Mouse (Mus musculus): ENCODE results near the gene Cish. TPM values are rescaled to one million over a fixed set of nuclear protein-coding genes. Genes with fewer than 3 reads are reported as not detected.

Cish gene
- polyA plus RNA-seq, 1 experiment from 2014 or later = 16.5 TPM

DNA sequence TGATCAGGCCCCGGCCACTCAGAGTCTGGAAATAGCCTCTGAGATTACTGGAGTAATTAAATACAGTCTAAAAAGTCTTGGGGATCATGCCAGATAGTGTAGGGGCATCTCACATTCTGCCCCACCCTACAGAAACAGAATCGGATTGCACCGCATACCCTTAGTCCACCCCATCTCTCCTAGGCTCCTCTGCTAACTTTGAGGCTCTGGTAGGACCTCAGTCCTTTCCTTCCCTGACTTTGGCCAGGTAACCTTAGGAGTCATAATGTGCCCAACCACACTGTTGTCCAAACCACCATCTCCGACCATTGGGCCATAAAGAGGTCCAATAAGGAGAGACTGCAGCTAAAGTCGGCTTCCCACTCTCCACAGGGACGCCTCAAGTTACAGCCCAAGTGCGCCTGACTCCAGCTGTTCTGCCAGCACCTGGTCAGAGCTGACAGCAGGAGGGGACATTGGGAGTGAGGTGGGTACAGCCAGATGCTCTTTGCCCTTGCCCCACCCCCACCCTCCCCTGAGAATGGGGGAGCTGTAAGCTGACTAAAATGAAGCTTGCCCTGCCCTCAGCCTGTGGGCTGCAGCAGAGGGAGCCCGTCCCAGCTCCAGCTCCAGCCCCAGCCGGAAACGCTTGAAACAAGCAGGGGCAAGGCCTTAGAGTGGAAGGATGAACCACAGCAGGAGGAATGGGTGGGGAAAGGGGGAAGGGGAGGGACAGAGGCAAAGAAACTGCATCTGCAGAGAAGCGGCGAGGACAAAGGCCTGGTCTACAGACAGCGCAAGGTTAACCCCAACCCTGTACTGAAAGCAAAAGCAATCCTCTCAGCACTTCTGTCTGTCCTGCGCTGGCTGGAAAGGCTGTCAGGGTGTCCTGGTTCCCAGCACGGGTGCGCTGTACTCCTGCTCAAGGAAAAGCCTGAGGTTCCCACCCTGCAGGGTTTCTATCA lies 16.2 kb upstream of the Cish start:
- Histone ChIP-seq H3K27ac (ENCODE audit: low read length) (peak overlapping the region; percentile 94), H3K4me2 (ENCODE audit: low read depth, low read length) (peak overlapping the region; percentile 36), H3K4me1 (ENCODE audit: control insufficient read depth, insufficient read depth, low read length) (peaks cover 25% of the 10 kb centered on the region), H3K4me3 (replicated peaks; ENCODE audit: low read length) (peak overlapping the region; percentile 22), H3K9me3 (replicated peaks; ENCODE audit: control insufficient read depth, low read length) (no peaks in the 10 kb centered on the region), H3K9ac (ENCODE audit: low read length) (peak overlapping the region; percentile 61), H3K27me3 (ENCODE audit: control insufficient read depth, insufficient read depth, low read length) (no peaks in the 10 kb centered on the region), H3K36me3 (ENCODE audit: control insufficient read depth, insufficient read depth, low read length) (no peaks in the 10 kb centered on the region)
- peak; percentile 56 for ATAC-seq (ENCODE audit: insufficient read depth, low FRiP score)
- WGBS = 21% methylated on average over 16 of the region's 16 CpGs

DNA sequence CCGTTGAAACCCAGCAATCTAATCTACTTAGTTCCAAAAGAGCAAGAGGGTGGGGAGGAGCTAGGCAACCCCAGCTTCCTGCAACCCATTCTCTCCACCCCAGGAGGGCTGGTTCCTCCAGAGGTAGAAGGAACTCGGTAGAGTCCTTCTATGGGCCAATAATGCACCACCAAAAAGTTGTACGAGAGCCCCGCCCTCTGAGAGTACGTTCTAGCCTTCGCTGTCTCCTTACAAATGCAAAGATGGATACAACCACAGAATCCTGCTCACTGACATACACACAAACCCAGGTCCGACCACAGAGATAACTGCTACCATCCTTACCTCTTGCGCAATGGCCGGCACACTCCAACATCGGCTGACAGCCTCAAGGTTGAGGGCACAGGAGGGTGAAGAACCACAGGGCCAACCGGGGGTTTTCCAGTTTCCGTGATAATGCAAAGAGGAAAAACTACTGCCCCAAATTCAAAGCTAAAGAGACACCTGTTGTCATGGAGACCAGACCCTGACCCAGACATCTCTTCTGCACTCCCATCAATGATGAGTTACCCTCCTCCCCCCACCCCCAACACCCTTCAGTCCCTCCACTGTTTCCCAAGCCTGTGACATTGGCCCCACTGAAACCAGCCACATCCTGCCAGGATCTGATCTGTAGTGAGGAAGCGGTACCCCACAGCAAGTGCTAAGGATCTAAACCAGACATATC lies 15.4 kb upstream of the Cish start:
- Histone ChIP-seq H3K4me2 (ENCODE audit: low read depth, low read length) (peak overlapping the region; percentile 36), H3K36me3 (ENCODE audit: control insufficient read depth, insufficient read depth, low read length) (no peaks in the 10 kb centered on the region), H3K27ac (ENCODE audit: low read length) (peak overlapping the region; percentile 94), H3K9ac (ENCODE audit: low read length) (peak overlapping the region; percentile 61), H3K4me1 (ENCODE audit: control insufficient read depth, insufficient read depth, low read length) (peaks cover 25% of the 10 kb centered on the region), H3K27me3 (ENCODE audit: control insufficient read depth, insufficient read depth, low read length) (no peaks in the 10 kb centered on the region), H3K9me3 (replicated peaks; ENCODE audit: control insufficient read depth, low read length) (no peaks in the 10 kb centered on the region), H3K4me3 (replicated peaks; ENCODE audit: low read length) (peak overlapping the region; percentile 22)
- WGBS = 45% methylated on average over 13 of the region's 13 CpGs
- ATAC-seq (ENCODE audit: insufficient read depth, low FRiP score) = peak; percentile 35; the same call in 1 of the 2 replicates

DNA sequence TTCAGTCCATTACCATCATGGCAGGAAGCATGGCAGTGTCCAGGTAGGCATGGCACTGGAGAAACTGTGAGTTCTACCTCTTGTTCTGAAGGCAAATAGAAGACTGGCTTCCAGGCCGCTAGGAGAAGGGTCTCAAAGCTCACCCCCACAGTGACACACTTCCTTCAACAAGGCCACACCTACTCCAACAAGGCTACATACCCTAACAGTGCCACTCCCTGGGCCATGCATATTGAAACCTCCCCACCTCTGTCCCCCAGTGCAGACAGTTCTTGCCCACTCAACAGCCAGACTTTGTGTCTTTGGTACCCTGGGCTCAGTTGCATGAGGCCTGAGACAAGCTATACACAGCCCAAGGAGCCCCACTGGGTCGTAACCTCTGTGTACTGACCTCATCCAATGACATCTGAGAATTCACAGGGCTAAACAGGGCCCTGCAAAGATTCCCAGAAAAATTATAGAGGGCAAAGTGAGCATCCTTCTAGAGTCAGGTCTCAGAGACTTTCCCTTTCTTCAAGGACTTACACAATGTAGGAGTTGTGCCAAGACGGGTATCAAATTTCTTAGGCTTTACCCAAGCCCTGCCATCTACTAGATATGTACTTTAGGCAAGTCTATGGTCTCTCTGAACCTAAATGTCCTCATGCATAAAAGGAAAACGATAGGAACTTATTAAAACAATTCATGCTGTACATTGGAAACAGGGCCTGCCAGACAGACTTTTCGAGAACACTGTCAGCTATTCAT lies 14.4 kb upstream of the Cish start:
- Histone ChIP-seq H3K9ac (ENCODE audit: low read length) (no peak overlapping the region), H3K27ac (ENCODE audit: low read length) (no peak overlapping the region), H3K36me3 (ENCODE audit: control insufficient read depth, insufficient read depth, low read length) (no peaks in the 10 kb centered on the region), H3K4me1 (ENCODE audit: control insufficient read depth, insufficient read depth, low read length) (peaks cover 25% of the 10 kb centered on the region), H3K4me2 (ENCODE audit: low read depth, low read length) (no peak overlapping the region), H3K27me3 (ENCODE audit: control insufficient read depth, insufficient read depth, low read length) (no peaks in the 10 kb centered on the region), H3K4me3 (replicated peaks; ENCODE audit: low read length) (no peak overlapping the region), H3K9me3 (replicated peaks; ENCODE audit: control insufficient read depth, low read length) (no peaks in the 10 kb centered on the region)
- no peak for ATAC-seq (ENCODE audit: insufficient read depth, low FRiP score)
- WGBS = 89% methylated on average over 5 of the region's 5 CpGs

DNA sequence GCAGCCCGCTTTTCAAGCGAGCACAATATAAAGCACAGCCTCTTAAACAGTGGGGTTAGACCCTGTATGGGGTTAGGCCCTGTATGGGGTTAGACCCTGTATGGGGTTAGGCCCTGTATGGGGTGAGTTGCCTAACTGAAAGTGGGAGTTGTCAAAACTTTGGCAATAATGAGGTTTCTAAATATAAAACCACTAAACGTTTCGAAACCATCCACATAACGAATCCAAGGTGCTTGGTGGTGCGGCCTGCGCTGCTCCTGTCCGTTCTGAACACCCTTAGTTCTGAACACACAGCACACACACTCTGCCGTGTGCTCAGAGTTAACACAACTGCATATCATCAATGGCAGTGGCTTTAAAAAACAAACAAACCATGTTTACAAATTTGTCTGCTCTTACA lies 12.9 kb upstream of the Cish start:
- Histone ChIP-seq H3K4me3 (replicated peaks; ENCODE audit: low read length) (no peak overlapping the region), H3K9ac (ENCODE audit: low read length) (no peak overlapping the region), H3K9me3 (replicated peaks; ENCODE audit: control insufficient read depth, low read length) (no peaks in the 10 kb centered on the region), H3K4me2 (ENCODE audit: low read depth, low read length) (no peak overlapping the region), H3K4me1 (ENCODE audit: control insufficient read depth, insufficient read depth, low read length) (peaks cover 25% of the 10 kb centered on the region), H3K27ac (ENCODE audit: low read length) (no peak overlapping the region), H3K36me3 (ENCODE audit: control insufficient read depth, insufficient read depth, low read length) (no peaks in the 10 kb centered on the region), H3K27me3 (ENCODE audit: control insufficient read depth, insufficient read depth, low read length) (no peaks in the 10 kb centered on the region)
- ATAC-seq (ENCODE audit: insufficient read depth, low FRiP score) = no peak
- 84% methylated on average over 9 of the region's 9 CpGs for WGBS

DNA sequence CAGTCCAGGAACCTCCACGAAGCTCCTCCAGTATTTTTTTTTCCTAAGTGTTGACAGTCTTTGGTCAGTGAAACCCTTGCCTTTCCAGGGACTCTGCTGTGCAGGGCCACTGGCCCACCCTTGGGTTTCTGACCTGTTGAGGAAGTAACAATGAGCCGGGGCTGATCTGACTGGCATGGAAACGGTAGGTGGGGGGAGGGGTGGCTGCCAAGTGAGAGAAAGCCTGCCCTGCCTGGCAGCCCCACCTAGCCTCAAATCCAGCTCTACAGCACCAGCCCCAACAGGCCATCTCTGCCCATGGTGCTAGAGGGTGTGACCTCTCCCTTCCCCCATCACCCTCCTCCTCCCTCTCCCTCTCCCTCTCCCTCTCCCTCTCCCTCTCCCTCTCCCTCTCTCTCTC lies 10.8 kb upstream of the Cish start:
- no peak overlapping the region for H3K4me2 ChIP-seq (ENCODE audit: low read depth, low read length)
- peaks cover 9% of the 10 kb centered on the region; the same call in 1 of the 2 replicates for H3K4me1 ChIP-seq (ENCODE audit: control insufficient read depth, insufficient read depth, low read length)
- H3K27ac ChIP-seq (ENCODE audit: low read length) = peak overlapping the region; percentile 89
- H3K9me3 ChIP-seq (replicated peaks; ENCODE audit: control insufficient read depth, low read length) = no peaks in the 10 kb centered on the region
- 13% methylated on average over 3 of the region's 3 CpGs for WGBS
- no peak overlapping the region for H3K4me3 ChIP-seq (replicated peaks; ENCODE audit: low read length)
- peak; percentile 16; the same call in 1 of the 2 replicates for ATAC-seq (ENCODE audit: insufficient read depth, low FRiP score)
- no peaks in the 10 kb centered on the region for H3K36me3 ChIP-seq (ENCODE audit: control insufficient read depth, insufficient read depth, low read length)
- no peak overlapping the region for H3K9ac ChIP-seq (ENCODE audit: low read length)
- no peaks in the 10 kb centered on the region for H3K27me3 ChIP-seq (ENCODE audit: control insufficient read depth, insufficient read depth, low read length)

DNA sequence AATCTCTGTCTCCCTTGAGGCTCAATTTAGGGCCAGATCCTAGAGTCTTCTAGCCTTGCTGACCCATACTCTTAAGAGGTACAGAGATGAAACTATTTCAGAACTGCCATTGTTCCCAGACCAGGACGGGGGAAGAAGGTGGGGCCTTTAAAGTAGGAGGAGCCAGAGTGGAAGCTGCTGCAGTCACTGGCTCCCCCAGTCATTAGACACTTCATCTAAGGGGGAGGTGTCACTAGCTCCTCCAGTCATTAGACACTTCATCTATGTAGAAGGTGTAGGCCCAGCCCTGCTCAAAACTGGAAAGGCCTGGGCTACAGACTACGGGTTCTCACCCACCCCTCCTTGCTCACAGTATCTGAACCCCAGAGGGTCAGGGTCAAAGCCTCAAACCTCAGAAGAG lies 8.5 kb upstream of the Cish start:
- H3K36me3 ChIP-seq (ENCODE audit: control insufficient read depth, insufficient read depth, low read length) = no peaks in the 10 kb centered on the region
- H3K27ac ChIP-seq (ENCODE audit: low read length) = peak overlapping the region; percentile 96; the same call in 1 of the 2 replicates
- no peak for ATAC-seq (ENCODE audit: insufficient read depth, low FRiP score)
- peaks cover 6% of the 10 kb centered on the region; the same call in 1 of the 2 replicates for H3K4me1 ChIP-seq (ENCODE audit: control insufficient read depth, insufficient read depth, low read length)
- H3K9ac ChIP-seq (ENCODE audit: low read length) = 0 out of 2 replicates have a peak overlapping the region, but pooled peaks have one; percentile 21
- WGBS = 57% methylated on average over 2 of the region's 2 CpGs
- no peak overlapping the region for H3K4me3 ChIP-seq (replicated peaks; ENCODE audit: low read length)
- H3K27me3 ChIP-seq (ENCODE audit: control insufficient read depth, insufficient read depth, low read length) = no peaks in the 10 kb centered on the region
- no peaks in the 10 kb centered on the region for H3K9me3 ChIP-seq (replicated peaks; ENCODE audit: control insufficient read depth, low read length)
- H3K4me2 ChIP-seq (ENCODE audit: low read depth, low read length) = peak overlapping the region; percentile 59

DNA sequence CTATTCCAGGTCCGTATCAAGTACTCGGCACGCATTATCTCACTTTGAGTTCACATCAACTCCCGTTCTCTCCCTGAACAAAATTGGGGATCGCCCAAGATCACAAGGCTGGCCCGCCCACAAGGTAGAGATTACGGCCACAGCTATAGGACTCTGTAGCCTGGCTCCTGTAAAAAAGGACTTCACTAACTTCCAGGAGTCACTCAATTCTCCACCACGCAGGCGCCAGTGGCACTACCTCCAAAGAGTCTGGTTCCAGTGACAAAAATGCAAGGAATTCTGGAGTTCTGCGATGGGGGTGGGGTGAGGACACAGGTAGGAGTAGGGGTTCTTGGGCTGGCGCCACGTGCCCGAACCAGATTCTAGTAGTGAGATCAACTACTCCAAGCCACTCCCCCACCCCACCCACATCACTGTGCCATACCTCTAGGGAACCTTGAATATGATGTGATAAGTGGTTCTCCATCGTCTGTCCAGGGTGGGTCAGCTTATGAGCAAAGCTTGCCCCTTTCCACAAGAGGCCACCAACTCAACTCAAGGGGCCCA lies 7.6 kb upstream of the Cish start:
- Histone ChIP-seq H3K4me2 (ENCODE audit: low read depth, low read length) (peak overlapping the region; percentile 59), H3K27me3 (ENCODE audit: control insufficient read depth, insufficient read depth, low read length) (no peaks in the 10 kb centered on the region), H3K4me3 (replicated peaks; ENCODE audit: low read length) (peak overlapping the region; percentile 47), H3K9ac (ENCODE audit: low read length) (no peak overlapping the region), H3K36me3 (ENCODE audit: control insufficient read depth, insufficient read depth, low read length) (no peaks in the 10 kb centered on the region), H3K9me3 (replicated peaks; ENCODE audit: control insufficient read depth, low read length) (no peaks in the 10 kb centered on the region), H3K27ac (ENCODE audit: low read length) (peak overlapping the region; percentile 96), H3K4me1 (ENCODE audit: control insufficient read depth, insufficient read depth, low read length) (peaks cover 6% of the 10 kb centered on the region; the same call in 1 of the 2 replicates)
- WGBS = 83% methylated on average over 14 of the region's 14 CpGs
- no peak for ATAC-seq (ENCODE audit: insufficient read depth, low FRiP score)

DNA sequence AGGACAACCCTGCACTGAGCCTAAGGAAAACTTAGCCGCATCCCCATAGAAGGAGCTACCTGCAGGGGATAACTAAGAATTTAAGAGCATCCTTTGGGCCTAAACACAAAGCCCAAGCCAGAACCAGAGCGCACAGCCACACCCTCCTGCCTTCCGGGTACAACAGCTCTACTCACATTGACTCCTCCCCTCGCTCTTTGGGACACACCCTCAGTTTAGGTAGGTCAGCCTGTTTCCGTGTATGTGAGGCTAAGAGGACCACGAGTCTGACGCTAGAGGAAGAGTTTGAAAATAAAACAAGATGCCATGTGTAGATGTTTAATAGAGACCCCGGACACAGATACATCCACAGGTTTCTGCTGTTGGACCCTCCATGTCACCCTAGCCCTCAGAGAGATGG lies 7.1 kb upstream of the Cish start:
- ATAC-seq (ENCODE audit: insufficient read depth, low FRiP score) = peak; percentile 73
- WGBS = 22% methylated on average over 8 of the region's 8 CpGs
- Histone ChIP-seq H3K9ac (ENCODE audit: low read length) (peak overlapping the region; percentile 76), H3K4me2 (ENCODE audit: low read depth, low read length) (peak overlapping the region; percentile 59), H3K27me3 (ENCODE audit: control insufficient read depth, insufficient read depth, low read length) (no peaks in the 10 kb centered on the region), H3K36me3 (ENCODE audit: control insufficient read depth, insufficient read depth, low read length) (no peaks in the 10 kb centered on the region), H3K27ac (ENCODE audit: low read length) (peak overlapping the region; percentile 96), H3K4me1 (ENCODE audit: control insufficient read depth, insufficient read depth, low read length) (peaks cover 6% of the 10 kb centered on the region; the same call in 1 of the 2 replicates), H3K9me3 (replicated peaks; ENCODE audit: control insufficient read depth, low read length) (no peaks in the 10 kb centered on the region), H3K4me3 (replicated peaks; ENCODE audit: low read length) (peak overlapping the region; percentile 47)
